Mouse (Mus musculus) limb, embryonic 11.5 days (tissue): ENCODE measurements around the gene Cyp26c1. TPM values are rescaled to one million over a fixed set of nuclear protein-coding genes. Genes with fewer than 3 reads are reported as not detected.

Source experiments
- ATAC-seq: fragments of 200-750 bp; cut with Nextera tagmentation; 2 replicates; pipeline ENCODE4 v1.8.0; 2017; ENCODE audit warnings: low read depth; ENCODE audit not compliant: insufficient number of reproducible peaks, low FRiP score, low TSS enrichment
- DNase-seq: peaks from one replicate; pipeline ENCODE4 v3.0.0-alpha.2; 2015; ENCODE audit warnings: low spot score
- H3K27ac ChIP-seq: fragments of 300-500 bp; sonication (generic); replicated peaks from 2 replicates; pipeline ENCODE4 v1.5.1; 2014; ENCODE audit warnings: low read depth, mild to moderate bottlenecking, low read length
- H3K27me3 ChIP-seq: fragments of 300-500 bp; sonication (generic); 2 replicates; pipeline ENCODE4 v1.6.1; 2014; ENCODE audit warnings: mild to moderate bottlenecking, low read length, mixed read lengths; ENCODE audit not compliant: control insufficient read depth, insufficient read depth
- H3K36me3 ChIP-seq: fragments of 300-500 bp; sonication (generic); 2 replicates; pipeline ENCODE4 v1.6.1; 2014; ENCODE audit warnings: mild to moderate bottlenecking, low read length, moderate library complexity, mixed read lengths; ENCODE audit not compliant: control insufficient read depth, insufficient read depth
- H3K4me1 ChIP-seq: fragments of 300-500 bp; sonication (generic); 2 replicates; pipeline ENCODE4 v1.6.1; 2014; ENCODE audit warnings: low read length, mixed read lengths; ENCODE audit not compliant: control insufficient read depth, insufficient read depth
- H3K4me2 ChIP-seq: fragments of 300-500 bp; sonication (generic); 2 replicates; pipeline ENCODE4 v1.6.1; 2014; ENCODE audit warnings: low read depth, mild to moderate bottlenecking, moderate library complexity; ENCODE audit not compliant: severe bottlenecking
- H3K4me3 ChIP-seq: fragments of 300-500 bp; sonication (generic); 2 replicates; pipeline ENCODE4 v1.5.1; 2014; ENCODE audit warnings: low read depth, low read length
- H3K9ac ChIP-seq: fragments of 300-500 bp; sonication (generic); 2 replicates; pipeline ENCODE4 v1.6.1; 2014; ENCODE audit warnings: mild to moderate bottlenecking, low read length
- H3K9me3 ChIP-seq: fragments of 300-500 bp; sonication (generic); 2 replicates; pipeline ENCODE4 v1.6.1; 2016; ENCODE audit warnings: low read length; ENCODE audit not compliant: control insufficient read depth
- WGBS: fragments of 180-500 bp; shearing (Covaris S2); extraction: QIAGEN DNeasy Blood & Tissue Kit; methylation state at CpG from one replicate; pipeline ENCODE4 v1.1.7; 2014; 5-methylcytosine and 5-hydroxymethylcytosine counted together
- polyA plus RNA-seq: library from polyadenylated mRNA; unstranded; fragments of >200 nt; fragmentation: Nextera tagmentation; extraction: Ambion mirVana; gene quantifications from 2 replicates; pipeline ENCODE4 v1.2.1, GENCODE M21; 2014

Cyp26c1 gene
- polyA plus RNA-seq, 1 experiment from 2014 or later, result 0.21 TPM

- 90% methylated on average over 5 of the region's 5 CpGs for WGBS
- no peaks in the 10 kb centered on the region for H3K9me3 ChIP-seq
- H3K4me2 ChIP-seq, result no peak overlapping the region
- no peak overlapping the region for H3K9ac ChIP-seq
- H3K27ac ChIP-seq, result no peak overlapping the region
- H3K4me3 ChIP-seq, result no peak overlapping the region
- peaks cover 20% of the 10 kb centered on the region for H3K27me3 ChIP-seq
- ATAC-seq (no peak), DNase-seq (no peak)
- no peaks in the 10 kb centered on the region for H3K4me1 ChIP-seq
- no peaks in the 10 kb centered on the region for H3K36me3 ChIP-seq
Observed at GRCm38 (mm10) chr19:37705722-37706121, 20.3 kb downstream of the Cyp26c1 start.

GRCm38 (mm10) chr19:37714681-37715080, 29.3 kb downstream of the Cyp26c1 start:
- Histone ChIP-seq H3K4me2 (no peak overlapping the region), H3K9me3 (no peaks in the 10 kb centered on the region), H3K36me3 (no peaks in the 10 kb centered on the region), H3K9ac (no peak overlapping the region), H3K4me1 (no peaks in the 10 kb centered on the region), H3K27me3 (no peaks in the 10 kb centered on the region), H3K4me3 (no peak overlapping the region), H3K27ac (no peak overlapping the region)
- no peak for ATAC-seq
- 66% methylated on average over 10 of the region's 10 CpGs for WGBS
- no peak for DNase-seq

- H3K4me1 ChIP-seq, result no peaks in the 10 kb centered on the region
- H3K27me3 ChIP-seq, result no peaks in the 10 kb centered on the region
- H3K36me3 ChIP-seq, result no peaks in the 10 kb centered on the region
- ATAC-seq (no peak), DNase-seq (no peak)
- H3K9me3 ChIP-seq, result no peaks in the 10 kb centered on the region
- no peak overlapping the region for H3K27ac ChIP-seq
- 78% methylated on average over 1 of the region's 1 CpGs for WGBS
- H3K4me2 ChIP-seq, result no peak overlapping the region
- H3K4me3 ChIP-seq, result no peak overlapping the region
- no peak overlapping the region for H3K9ac ChIP-seq
Observed at GRCm38 (mm10) chr19:37715980-37716379, 30.6 kb downstream of the Cyp26c1 start.

GRCm38 (mm10) chr19:37716524-37717175, 31.3 kb downstream of the Cyp26c1 start:
- DNase-seq, result no peak
- 83% methylated on average over 12 of the region's 12 CpGs for WGBS
- no peaks in the 10 kb centered on the region for H3K27me3 ChIP-seq
- no peak for ATAC-seq
- no peak overlapping the region for H3K4me3 ChIP-seq
- no peaks in the 10 kb centered on the region for H3K4me1 ChIP-seq
- H3K36me3 ChIP-seq, result no peaks in the 10 kb centered on the region
- no peak overlapping the region for H3K4me2 ChIP-seq
- H3K9me3 ChIP-seq, result no peaks in the 10 kb centered on the region
- no peak overlapping the region for H3K27ac ChIP-seq
- H3K9ac ChIP-seq, result no peak overlapping the region

- H3K4me3 ChIP-seq, result no peak overlapping the region
- no peak overlapping the region for H3K9ac ChIP-seq
- H3K36me3 ChIP-seq, result no peaks in the 10 kb centered on the region
- DNase-seq, result no peak
- no peak overlapping the region for H3K4me2 ChIP-seq
- no peaks in the 10 kb centered on the region for H3K9me3 ChIP-seq
- ATAC-seq, result no peak
- 33% methylated on average over 1 of the region's 1 CpGs for WGBS
- no peak overlapping the region for H3K27ac ChIP-seq
- H3K27me3 ChIP-seq, result no peaks in the 10 kb centered on the region
- H3K4me1 ChIP-seq, result no peaks in the 10 kb centered on the region
Observed at GRCm38 (mm10) chr19:37719166-37719565, 33.8 kb downstream of the Cyp26c1 start.

- no peaks in the 10 kb centered on the region for H3K4me1 ChIP-seq
- DNase-seq, result no peak
- H3K9ac ChIP-seq, result no peak overlapping the region
- WGBS, result 98% methylated on average over 5 of the region's 5 CpGs
- H3K9me3 ChIP-seq, result no peaks in the 10 kb centered on the region
- H3K36me3 ChIP-seq, result no peaks in the 10 kb centered on the region
- no peak for ATAC-seq
- H3K27me3 ChIP-seq, result no peaks in the 10 kb centered on the region
- no peak overlapping the region for H3K4me2 ChIP-seq
- H3K27ac ChIP-seq, result no peak overlapping the region
- H3K4me3 ChIP-seq, result no peak overlapping the region
Observed at GRCm38 (mm10) chr19:37724591-37724990, 39.2 kb downstream of the Cyp26c1 start.

- 89% methylated on average over 7 of the region's 7 CpGs for WGBS
- ATAC-seq (no peak), DNase-seq (no peak)
- Histone ChIP-seq H3K4me2 (no peak overlapping the region), H3K4me1 (no peaks in the 10 kb centered on the region), H3K36me3 (no peaks in the 10 kb centered on the region), H3K27ac (no peak overlapping the region), H3K27me3 (no peaks in the 10 kb centered on the region), H3K4me3 (no peak overlapping the region), H3K9ac (no peak overlapping the region), H3K9me3 (no peaks in the 10 kb centered on the region)
Observed at GRCm38 (mm10) chr19:37726585-37726984, 41.2 kb downstream of the Cyp26c1 start.

- H3K4me2 ChIP-seq, result no peak overlapping the region
- H3K4me3 ChIP-seq, result no peak overlapping the region
- no peaks in the 10 kb centered on the region for H3K9me3 ChIP-seq
- H3K36me3 ChIP-seq, result no peaks in the 10 kb centered on the region
- H3K4me1 ChIP-seq, result no peaks in the 10 kb centered on the region
- DNase-seq (no peak), ATAC-seq (no peak)
- H3K9ac ChIP-seq, result no peak overlapping the region
- H3K27me3 ChIP-seq, result no peaks in the 10 kb centered on the region
- 94% methylated on average over 2 of the region's 2 CpGs for WGBS
- no peak overlapping the region for H3K27ac ChIP-seq
Observed at GRCm38 (mm10) chr19:37727366-37727765, 42.0 kb downstream of the Cyp26c1 start.

- DNase-seq, result no peak
- no peak for ATAC-seq
- WGBS, result 88% methylated on average over 8 of the region's 8 CpGs
- H3K9ac ChIP-seq, result no peak overlapping the region
- no peaks in the 10 kb centered on the region for H3K4me1 ChIP-seq
- no peak overlapping the region for H3K4me2 ChIP-seq
- no peak overlapping the region for H3K27ac ChIP-seq
- no peaks in the 10 kb centered on the region for H3K27me3 ChIP-seq
- H3K9me3 ChIP-seq, result no peaks in the 10 kb centered on the region
- no peaks in the 10 kb centered on the region for H3K36me3 ChIP-seq
- H3K4me3 ChIP-seq, result no peak overlapping the region
Observed at GRCm38 (mm10) chr19:37735426-37735825, 50.0 kb downstream of the Cyp26c1 start.
